8 mouse cellular contexts compared by ENCODE assay signal in the genomic region with DNA sequence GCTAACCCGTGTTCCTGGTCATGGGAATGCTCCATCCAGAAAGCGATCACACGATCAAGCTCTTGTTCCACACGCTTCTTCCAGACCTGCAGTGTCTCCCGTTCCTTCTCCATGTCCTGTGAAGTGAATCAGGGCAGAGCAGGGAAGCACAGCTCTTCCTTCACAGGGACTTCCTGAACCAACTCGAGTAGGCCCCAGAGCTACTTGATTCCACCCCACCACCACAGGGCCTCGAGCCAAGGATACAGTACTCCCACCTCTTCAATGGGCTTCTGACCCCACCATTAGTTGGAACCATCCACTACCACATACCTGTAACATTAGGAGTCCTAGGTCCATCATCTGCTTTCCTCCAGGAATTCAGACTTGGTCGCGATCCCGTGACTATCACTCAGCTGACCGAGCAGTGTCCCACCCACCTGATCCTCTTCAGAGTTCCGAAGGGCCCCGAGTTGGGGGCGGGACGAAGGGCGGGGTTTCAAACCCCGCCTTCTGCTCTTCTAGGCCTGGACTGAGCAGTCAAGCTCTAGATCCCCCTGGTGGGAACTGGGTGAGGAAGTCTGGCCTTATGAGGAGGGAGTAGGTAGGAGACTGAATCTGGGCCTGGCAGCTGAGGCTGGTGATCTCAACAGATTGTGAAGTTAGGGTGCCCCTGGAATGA. TPM values are rescaled to one million over a fixed set of nuclear protein-coding genes. Genes with fewer than 3 reads are reported as not detected.
DNase-seq lines count a peak whose midpoint lies in the region; ATAC-seq and TF ChIP-seq lines count a peak whose summit lies in the region.

A gene (minus strand): TSS at position 449 of the 661 bp plus-strand sequence.

- no peak within 1 kb of the TSS for H3K4me2 ChIP-seq in embryonic facial prominence, embryonic 11.5 days (ENCODE audit: low read depth, low read length)
- H3K4me2 ChIP-seq in heart, embryonic 11.5 days: peak within 1 kb of the TSS; percentile 60
- peak within 1 kb of the TSS; percentile 26 for H3K4me2 ChIP-seq in kidney, embryonic 14.5 days (replicated peaks; ENCODE audit: low read depth, low read length)

- H3K27ac ChIP-seq in embryonic facial prominence, embryonic 11.5 days (replicated peaks; ENCODE audit: low read depth, low read length): no peak within 1 kb of the TSS
- no peak within 1 kb of the TSS for H3K27ac ChIP-seq in heart, embryonic 11.5 days (ENCODE audit: low read depth, low read length)
- no peak within 1 kb of the TSS for H3K27ac ChIP-seq in kidney, embryonic 14.5 days (ENCODE audit: low read depth, low read length)

- H3K9ac ChIP-seq in embryonic facial prominence, embryonic 11.5 days (replicated peaks; ENCODE audit: low read length): no peak within 1 kb of the TSS
- H3K9ac ChIP-seq in heart, embryonic 11.5 days (ENCODE audit: low read depth, low read length): peak within 1 kb of the TSS; percentile 54
- 0 out of 2 replicates have a peak within 1 kb of the TSS, but pooled peaks have one; percentile 18 for H3K9ac ChIP-seq in kidney, embryonic 14.5 days (ENCODE audit: low read depth, low read length)

- H3K4me1 ChIP-seq in embryonic facial prominence, embryonic 11.5 days (ENCODE audit: control insufficient read depth, insufficient read depth, low read length): no peaks in the 10 kb centered on the region
- H3K4me1 ChIP-seq in heart, embryonic 11.5 days (ENCODE audit: control insufficient read depth, insufficient read depth, low read length): no peaks in the 10 kb centered on the region; the same call in 1 of the 2 replicates
- H3K4me1 ChIP-seq in kidney, embryonic 14.5 days (ENCODE audit: control insufficient read depth, insufficient read depth, low read length): no peaks in the 10 kb centered on the region

- 34% methylated on average over 17 of the region's 17 CpGs for WGBS in embryonic facial prominence, embryonic 11.5 days
- WGBS in heart, embryonic 11.5 days (ENCODE audit: insufficient replicate concordance): 39% methylated on average over 17 of the region's 17 CpGs
- WGBS in kidney, embryonic 14.5 days: 40% methylated on average over 17 of the region's 17 CpGs

- TF ChIP-seq CTCF in Patski (IDR thresholded peaks at IDR 0.05): no peak

- H3K36me3 ChIP-seq in embryonic facial prominence, embryonic 11.5 days (replicated peaks; ENCODE audit: control insufficient read depth, insufficient read depth, low read depth, low read length): no peaks in the 10 kb centered on the region
- no peaks in the 10 kb centered on the region for H3K36me3 ChIP-seq in heart, embryonic 11.5 days (ENCODE audit: control insufficient read depth, insufficient read depth, low read length)
- H3K36me3 ChIP-seq in kidney, embryonic 14.5 days (ENCODE audit: control insufficient read depth, insufficient read depth, low read length): peaks cover 2% of the 10 kb centered on the region; the same call in 1 of the 2 replicates

- CTCF ChIA-PET in Patski (lab: Charles Lee): interaction anchor here (1.4 to 2.3 kb wide), 2 partner anchors 10 to 17 kb away, joined by 5 read pairs; a partner anchor contains a TSS

- DNase-seq in 3T3-L1 (ENCODE audit: low read depth, low spot score): peak; percentile 84
- DNase-seq in Patski (ENCODE audit: low read depth, low spot score): peak; percentile 49
- DNase-seq in embryonic facial prominence, embryonic 11.5 days (ENCODE audit: low spot score): peak; percentile 66
- peak; percentile 79 for DNase-seq in lung, postnatal 25 days (ENCODE audit: low spot score)
- peak; percentile 66 for DNase-seq in retina, embryonic 14.5 days (ENCODE audit: low spot score)
- DNase-seq in cerebellum, postnatal 14 days: no peak

- POLR2A ChIA-PET in Patski (lab: Charles Lee): no interaction called here

- peaks cover 7% of the 10 kb centered on the region for H3K27me3 ChIP-seq in Patski
- no peaks in the 10 kb centered on the region for H3K27me3 ChIP-seq in embryonic facial prominence, embryonic 11.5 days (ENCODE audit: control insufficient read depth, insufficient read depth, low read length)
- H3K27me3 ChIP-seq in heart, embryonic 11.5 days (ENCODE audit: control insufficient read depth, insufficient read depth, low read length): no peaks in the 10 kb centered on the region
- H3K27me3 ChIP-seq in kidney, embryonic 14.5 days (ENCODE audit: control insufficient read depth, insufficient read depth, low read length): no peaks in the 10 kb centered on the region

- H3K4me3 ChIP-seq in embryonic facial prominence, embryonic 11.5 days (ENCODE audit: low read depth, low read length): no peak within 1 kb of the TSS
- peak within 1 kb of the TSS; percentile 39 for H3K4me3 ChIP-seq in heart, embryonic 11.5 days (ENCODE audit: low read depth, low read length)
- H3K4me3 ChIP-seq in kidney, embryonic 14.5 days (ENCODE audit: low read length): peak within 1 kb of the TSS; percentile 29

- ATAC-seq in Patski: peak; percentile 93
- ATAC-seq in embryonic facial prominence, embryonic 11.5 days (replicated peaks; ENCODE audit: insufficient number of reproducible peaks, low FRiP score, low TSS enrichment, low read depth): peak; percentile 78
- peak; percentile 89 for ATAC-seq in heart, embryonic 11.5 days (replicated peaks; ENCODE audit: insufficient number of reproducible peaks, low FRiP score, low TSS enrichment)
- ATAC-seq in kidney, embryonic 14.5 days (ENCODE audit: low FRiP score, low TSS enrichment): peak; percentile 97

- no peaks in the 10 kb centered on the region for H3K9me3 ChIP-seq in embryonic facial prominence, embryonic 11.5 days (replicated peaks; ENCODE audit: control insufficient read depth, low read length)
- no peaks in the 10 kb centered on the region for H3K9me3 ChIP-seq in heart, embryonic 11.5 days (replicated peaks; ENCODE audit: control insufficient read depth, low read length)
- no peaks in the 10 kb centered on the region for H3K9me3 ChIP-seq in kidney, embryonic 14.5 days (ENCODE audit: control insufficient read depth, low read length)

- in situ Hi-C loops in Patski (cut with MboI; ENCODE audit: low pct_unique_long_range_greater_than_20kb): no loop called here

RNA-seq across cellular contexts. Expression of the gene that starts here (rescaled TPM):
- 166 TPM for polyA plus RNA-seq in Patski (2021)
- polyA plus RNA-seq in embryonic facial prominence, embryonic 11.5 days (2014; fragmentation: Nextera tagmentation; extraction: Ambion mirVana): 20.3 and 24.3 TPM in 2 replicates
- 51.6 and 64.0 TPM in 2 replicates for polyA plus RNA-seq in heart, embryonic 11.5 days (2014; fragmentation: Nextera tagmentation; extraction: Ambion mirVana)
- polyA plus RNA-seq in kidney, embryonic 14.5 days (2014; fragmentation: Nextera tagmentation; extraction: Ambion mirVana): 36.9 and 38.8 TPM in 2 replicates

Comparison
In these comparisons a context has a peak if more than half of its experiments do, and no peak if none do; other contexts are left out.
1. DNase-seq: peak in 3T3-L1 (single experiment), Patski (single experiment), embryonic facial prominence, embryonic 11.5 days (single experiment), lung, postnatal 25 days (single experiment) and retina, embryonic 14.5 days (single experiment); none in cerebellum, postnatal 14 days (0 of 2).
2. Peak in every context shown above with its lines, with median percentiles within 50 percentile points of each other: ATAC-seq.